Mouse (Mus musculus): ENCODE measurements around the gene Tmem234.

DNA sequence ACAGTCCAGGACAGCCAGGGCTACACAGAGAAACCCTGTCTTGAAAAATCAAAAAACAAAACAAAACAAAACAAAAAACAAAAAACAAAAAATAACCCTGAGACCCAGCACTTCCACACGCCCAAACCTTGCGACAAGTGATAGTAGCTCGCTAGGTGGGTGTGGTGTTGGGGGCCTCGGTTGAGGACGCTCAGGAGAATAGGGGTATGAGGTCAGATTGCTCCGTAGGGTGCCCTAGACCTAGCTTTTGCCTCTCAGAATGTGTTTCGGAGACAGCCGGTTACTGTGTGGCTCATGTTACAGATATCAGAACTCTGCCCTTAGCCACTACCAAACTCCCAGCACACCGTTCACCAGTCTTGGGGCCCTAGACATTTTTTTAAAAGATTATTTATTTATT lies 14.7 kb upstream of the Tmem234 start:
- TF ChIP-seq CTCF (IDR thresholded peaks at IDR 0.05; ENCODE audit: control insufficient read depth, insufficient read depth, insufficient replicate concordance, low read depth, low read length), result no peak
- no peak for TF ChIP-seq POLR2A (IDR thresholded peaks at IDR 0.05; ENCODE audit: control insufficient read depth, low read depth, low read length)

All from testis, adult 2 months (tissue).